Mouse (Mus musculus): ENCODE measurements around the gene Samd8.

DNA sequence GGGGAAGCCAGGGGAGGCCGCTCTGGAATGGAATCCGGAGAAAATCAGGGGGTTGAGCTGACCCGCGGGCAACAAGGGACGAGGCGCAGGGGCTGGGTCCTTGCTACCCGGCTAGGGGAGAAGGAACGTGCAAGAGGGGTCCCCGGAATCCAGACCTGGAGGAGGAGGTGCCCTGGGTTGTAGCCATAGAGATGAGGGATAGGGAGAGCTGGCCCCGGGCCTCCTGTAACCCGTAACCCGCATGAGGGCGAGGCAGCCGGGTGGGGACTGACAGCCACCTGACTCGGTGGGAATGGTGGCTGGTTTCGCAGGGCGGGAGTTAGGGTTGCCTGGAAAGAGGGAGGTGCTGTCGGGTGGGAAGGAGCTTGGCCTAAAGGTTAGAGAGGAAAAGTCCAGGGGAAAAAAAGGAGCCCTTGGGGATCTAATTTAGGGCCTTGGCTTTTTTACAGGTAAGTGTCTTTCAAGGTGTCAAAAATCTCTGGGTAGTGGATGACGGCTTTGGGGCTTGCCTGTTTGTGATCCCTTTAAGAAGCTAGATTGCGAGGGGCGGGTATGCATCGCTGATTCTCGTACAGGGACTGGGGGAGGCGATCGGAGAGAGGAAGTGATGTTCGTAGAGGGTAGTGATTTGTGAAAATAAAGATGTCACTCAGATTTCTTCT, 681 bp downstream of the Samd8 start, which contains the start of gene Dusp13:
- TF ChIP-seq GATA1 (IDR thresholded peaks at IDR 0.05; ENCODE audit: low read length) = no peak
- TF ChIP-seq TAL1 (IDR thresholded peaks at IDR 0.05; ENCODE audit: low read length) = no peak
